Mouse (Mus musculus): ENCODE measurements around the gene Igf2bp1. TPM values are rescaled to one million over a fixed set of nuclear protein-coding genes. Genes with fewer than 3 reads are reported as not detected.
A peak's percentile ranks its signal among the peaks of the same experiment; 100 is the strongest.

Igf2bp1 gene
- polyA plus RNA-seq, 1 experiment from 2014 or later = 20.2 TPM

DNA sequence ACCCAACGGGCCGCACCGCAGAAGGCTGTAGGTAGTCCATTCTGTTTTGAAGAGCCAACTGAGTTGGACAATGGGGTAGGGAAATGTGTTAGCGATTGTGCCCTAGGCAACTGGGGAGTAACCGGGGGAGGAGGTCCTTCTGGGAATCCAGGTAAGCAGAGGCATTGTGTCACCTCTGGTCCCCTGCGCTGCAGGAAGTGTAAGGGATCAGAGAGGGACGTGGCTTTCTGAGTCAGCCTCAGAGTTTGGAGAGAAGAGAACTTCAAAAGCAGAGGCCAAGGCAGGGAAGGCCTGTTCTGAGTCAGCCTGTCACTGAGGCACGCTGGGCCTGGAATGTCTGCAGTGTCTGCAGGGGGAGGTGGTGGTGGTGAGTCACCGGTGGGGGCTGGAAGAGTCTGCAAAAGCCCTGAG is 12.2 kb upstream of the Igf2bp1 start:
- H3K27me3 ChIP-seq (replicated peaks; ENCODE audit: control insufficient read depth, insufficient read depth, low read length) = no peaks in the 10 kb centered on the region
- WGBS = 13% methylated on average over 9 of the region's 9 CpGs
- H3K4me3 ChIP-seq (replicated peaks; ENCODE audit: low read length) = no peak overlapping the region
- no peak for ATAC-seq
- no peaks in the 10 kb centered on the region for H3K4me1 ChIP-seq (replicated peaks; ENCODE audit: control insufficient read depth, insufficient read depth, low read length)
- no peaks in the 10 kb centered on the region for H3K9me3 ChIP-seq (ENCODE audit: control insufficient read depth, low read length)
- no peak overlapping the region for H3K27ac ChIP-seq (ENCODE audit: low read length)
- H3K36me3 ChIP-seq (ENCODE audit: control insufficient read depth, insufficient read depth) = no peaks in the 10 kb centered on the region
- no peak overlapping the region for H3K9ac ChIP-seq (replicated peaks; ENCODE audit: low read depth, low read length)
- no peak overlapping the region for H3K4me2 ChIP-seq (ENCODE audit: low read length)

DNA sequence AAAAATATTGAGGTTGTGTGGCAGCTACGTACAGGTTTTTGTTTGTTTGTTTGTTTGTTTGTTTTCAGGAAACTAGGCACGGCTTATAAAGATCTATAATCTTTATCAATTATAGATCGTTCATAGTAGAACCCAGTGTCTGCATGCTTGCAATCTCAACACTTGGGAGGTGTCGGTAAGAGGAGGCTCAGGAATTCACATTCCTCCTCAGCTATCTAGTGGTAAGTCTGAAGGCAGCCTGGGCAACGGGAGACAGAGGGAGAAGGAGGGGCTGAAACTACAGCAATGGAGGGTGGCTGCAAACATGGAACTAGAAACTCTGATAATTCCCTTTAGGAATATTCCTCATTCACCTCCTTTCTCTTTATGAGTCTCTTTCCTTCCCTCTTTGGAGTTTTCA is 9.7 kb upstream of the Igf2bp1 start:
- Histone ChIP-seq H3K36me3 (ENCODE audit: control insufficient read depth, insufficient read depth) (no peaks in the 10 kb centered on the region), H3K9ac (replicated peaks; ENCODE audit: low read depth, low read length) (no peak overlapping the region), H3K9me3 (ENCODE audit: control insufficient read depth, low read length) (no peaks in the 10 kb centered on the region), H3K4me1 (replicated peaks; ENCODE audit: control insufficient read depth, insufficient read depth, low read length) (no peaks in the 10 kb centered on the region), H3K27me3 (replicated peaks; ENCODE audit: control insufficient read depth, insufficient read depth, low read length) (0 out of 2 replicates have a peak, but pooled peaks cover 2% of the 10 kb centered on the region), H3K4me2 (ENCODE audit: low read length) (no peak overlapping the region), H3K27ac (ENCODE audit: low read length) (no peak overlapping the region), H3K4me3 (replicated peaks; ENCODE audit: low read length) (no peak overlapping the region)
- 50% methylated on average over 5 of the region's 5 CpGs for WGBS
- ATAC-seq = no peak

DNA sequence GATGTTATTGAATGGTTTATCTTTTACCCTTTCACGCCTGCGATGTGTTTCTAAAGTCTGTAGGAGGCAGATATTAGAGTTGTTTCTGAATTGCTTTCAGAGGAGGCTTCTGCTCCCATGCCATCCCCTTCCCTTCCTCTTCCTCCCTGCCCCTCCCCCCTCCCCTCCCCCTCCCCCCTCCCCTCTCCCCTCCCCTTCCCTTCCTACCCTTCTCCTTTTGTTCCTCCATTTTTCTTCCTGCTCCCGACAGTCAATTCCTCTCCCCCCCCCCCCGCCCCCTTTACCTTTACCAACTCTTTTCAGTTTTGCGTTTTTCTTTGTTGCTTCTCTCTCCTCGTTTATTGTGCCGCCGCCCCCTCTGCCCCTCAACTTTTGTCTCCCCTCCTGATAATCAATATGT is 6.2 kb upstream of the Igf2bp1 start:
- Histone ChIP-seq H3K4me1 (replicated peaks; ENCODE audit: control insufficient read depth, insufficient read depth, low read length) (no peaks in the 10 kb centered on the region; the same call in 1 of the 2 replicates), H3K4me2 (ENCODE audit: low read length) (no peak overlapping the region), H3K4me3 (replicated peaks; ENCODE audit: low read length) (no peak overlapping the region), H3K27me3 (replicated peaks; ENCODE audit: control insufficient read depth, insufficient read depth, low read length) (0 out of 2 replicates have a peak, but pooled peaks cover 5% of the 10 kb centered on the region), H3K9me3 (ENCODE audit: control insufficient read depth, low read length) (no peaks in the 10 kb centered on the region), H3K36me3 (ENCODE audit: control insufficient read depth, insufficient read depth) (no peaks in the 10 kb centered on the region), H3K9ac (replicated peaks; ENCODE audit: low read depth, low read length) (no peak overlapping the region), H3K27ac (ENCODE audit: low read length) (no peak overlapping the region)
- no peak for ATAC-seq
- WGBS = 8% methylated on average over 6 of the region's 8 CpGs

DNA sequence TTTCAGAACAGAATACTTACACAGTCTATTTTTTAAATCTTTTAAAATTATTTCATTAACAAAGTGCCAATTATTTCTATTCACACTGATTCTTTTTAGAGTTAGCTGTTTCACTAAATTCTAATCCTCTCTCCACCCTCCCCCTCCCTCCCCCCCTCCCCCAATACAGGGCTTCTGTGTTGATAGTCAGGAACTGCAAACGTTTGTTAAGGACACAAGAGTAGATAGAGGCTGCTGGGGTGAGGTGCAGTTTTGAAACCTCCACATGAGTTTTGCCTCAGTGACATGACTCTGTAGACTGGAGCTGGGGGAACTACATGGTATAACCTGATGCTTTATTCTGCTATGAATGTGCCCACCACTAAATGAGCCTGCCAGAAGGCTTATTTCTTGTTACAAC is 3.1 kb upstream of the Igf2bp1 start:
- H3K4me2 ChIP-seq (ENCODE audit: low read length) = no peak overlapping the region
- H3K27me3 ChIP-seq (replicated peaks; ENCODE audit: control insufficient read depth, insufficient read depth, low read length) = 0 out of 2 replicates have a peak, but pooled peaks cover 5% of the 10 kb centered on the region
- WGBS = 0% methylated on average over 1 of the region's 1 CpGs
- no peak overlapping the region for H3K9ac ChIP-seq (replicated peaks; ENCODE audit: low read depth, low read length)
- H3K4me3 ChIP-seq (replicated peaks; ENCODE audit: low read length) = no peak overlapping the region
- ATAC-seq = no peak
- no peaks in the 10 kb centered on the region for H3K9me3 ChIP-seq (ENCODE audit: control insufficient read depth, low read length)
- H3K4me1 ChIP-seq (replicated peaks; ENCODE audit: control insufficient read depth, insufficient read depth, low read length) = peaks cover 2% of the 10 kb centered on the region; the same call in 1 of the 2 replicates
- no peak overlapping the region for H3K27ac ChIP-seq (ENCODE audit: low read length)
- H3K36me3 ChIP-seq (ENCODE audit: control insufficient read depth, insufficient read depth) = no peaks in the 10 kb centered on the region

DNA sequence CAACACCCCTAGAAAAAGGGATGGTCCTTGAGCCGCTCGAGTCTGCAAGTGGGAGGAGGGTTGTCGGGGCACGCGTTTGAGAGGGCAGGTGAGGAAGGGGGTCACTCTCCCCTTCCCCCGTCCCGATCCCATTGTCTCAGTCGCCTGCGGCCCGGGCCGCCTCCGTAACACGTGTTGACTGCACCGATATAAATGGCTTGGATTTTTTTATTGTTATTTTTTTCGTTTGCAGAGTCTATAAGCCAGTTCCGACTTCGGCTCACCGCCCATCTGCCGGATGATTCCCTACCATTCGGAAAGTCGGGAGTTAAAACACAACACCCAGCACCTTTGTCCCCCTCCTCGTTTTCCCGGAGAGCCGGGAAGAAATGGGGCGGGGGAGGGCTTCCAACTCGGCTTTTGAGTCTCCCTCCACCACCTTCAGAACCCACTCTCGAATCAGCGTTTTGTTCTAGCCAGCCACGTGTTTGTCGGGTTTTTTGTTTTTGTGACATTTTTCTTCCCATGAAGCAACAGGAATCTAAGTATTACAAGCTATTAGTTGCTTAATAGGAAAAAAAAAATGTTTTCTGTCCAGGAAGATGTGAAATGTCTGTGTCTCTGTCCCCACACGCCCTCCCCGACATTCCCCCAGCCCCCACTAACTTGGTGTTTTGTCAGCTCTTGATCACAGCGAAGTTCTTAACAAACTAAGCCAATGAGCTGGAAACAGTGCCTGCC is 1.9 kb upstream of the Igf2bp1 start:
- Histone ChIP-seq H3K4me2 (ENCODE audit: low read length) (peak overlapping the region; percentile 74), H3K4me1 (replicated peaks; ENCODE audit: control insufficient read depth, insufficient read depth, low read length) (peaks cover 11% of the 10 kb centered on the region), H3K27ac (ENCODE audit: low read length) (peak overlapping the region; percentile 94), H3K27me3 (replicated peaks; ENCODE audit: control insufficient read depth, insufficient read depth, low read length) (0 out of 2 replicates have a peak, but pooled peaks cover 5% of the 10 kb centered on the region), H3K9me3 (ENCODE audit: control insufficient read depth, low read length) (no peaks in the 10 kb centered on the region), H3K4me3 (replicated peaks; ENCODE audit: low read length) (peak overlapping the region; percentile 81), H3K36me3 (ENCODE audit: control insufficient read depth, insufficient read depth) (no peaks in the 10 kb centered on the region), H3K9ac (replicated peaks; ENCODE audit: low read depth, low read length) (peak overlapping the region; percentile 76)
- WGBS = under 1% methylated on average over 33 of the region's 33 CpGs
- ATAC-seq = peak; percentile 19

DNA sequence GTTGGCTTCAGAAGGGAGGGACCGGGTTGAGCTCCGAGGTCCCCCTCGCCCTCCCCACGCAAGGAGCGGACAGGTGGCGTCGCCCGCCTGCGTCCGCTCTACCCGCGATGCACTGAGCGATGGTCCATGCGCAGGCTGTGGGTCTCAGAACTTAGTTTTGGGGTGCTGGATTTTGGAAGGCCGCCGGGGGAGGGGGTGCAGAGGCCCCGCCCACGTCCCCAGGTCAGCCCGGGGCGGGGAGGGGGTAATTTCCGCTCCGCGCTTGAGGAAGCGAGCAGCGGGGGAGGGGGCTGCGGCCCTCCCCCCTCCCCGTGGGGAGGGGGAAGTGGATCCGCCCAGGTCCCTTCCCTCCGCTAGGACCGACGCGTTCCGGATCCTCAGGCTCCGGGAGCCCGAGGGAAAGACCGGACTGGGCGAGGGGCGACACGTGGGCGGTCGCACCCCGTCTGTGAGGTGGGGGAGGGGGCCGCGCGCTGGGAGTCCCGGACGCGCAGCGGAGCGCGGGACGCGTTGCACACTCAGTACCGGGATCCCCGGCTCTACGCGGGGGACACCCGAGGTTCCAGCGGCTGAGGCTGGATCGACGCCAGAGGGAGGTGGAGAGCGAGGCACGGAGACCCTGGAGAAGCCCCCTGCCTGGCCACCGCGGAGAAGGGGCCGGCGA is 1.2 kb upstream of the Igf2bp1 start:
- no peaks in the 10 kb centered on the region for H3K36me3 ChIP-seq (ENCODE audit: control insufficient read depth, insufficient read depth)
- H3K9me3 ChIP-seq (ENCODE audit: control insufficient read depth, low read length) = no peaks in the 10 kb centered on the region
- peak overlapping the region; percentile 74 for H3K4me2 ChIP-seq (ENCODE audit: low read length)
- WGBS = 0% methylated on average over 62 of the region's 67 CpGs
- peak overlapping the region; percentile 81 for H3K4me3 ChIP-seq (replicated peaks; ENCODE audit: low read length)
- ATAC-seq = peak; percentile 75
- peaks cover 18% of the 10 kb centered on the region for H3K4me1 ChIP-seq (replicated peaks; ENCODE audit: control insufficient read depth, insufficient read depth, low read length)
- H3K27ac ChIP-seq (ENCODE audit: low read length) = peak overlapping the region; percentile 94
- H3K9ac ChIP-seq (replicated peaks; ENCODE audit: low read depth, low read length) = peak overlapping the region; percentile 76
- 0 out of 2 replicates have a peak, but pooled peaks cover 5% of the 10 kb centered on the region for H3K27me3 ChIP-seq (replicated peaks; ENCODE audit: control insufficient read depth, insufficient read depth, low read length)

DNA sequence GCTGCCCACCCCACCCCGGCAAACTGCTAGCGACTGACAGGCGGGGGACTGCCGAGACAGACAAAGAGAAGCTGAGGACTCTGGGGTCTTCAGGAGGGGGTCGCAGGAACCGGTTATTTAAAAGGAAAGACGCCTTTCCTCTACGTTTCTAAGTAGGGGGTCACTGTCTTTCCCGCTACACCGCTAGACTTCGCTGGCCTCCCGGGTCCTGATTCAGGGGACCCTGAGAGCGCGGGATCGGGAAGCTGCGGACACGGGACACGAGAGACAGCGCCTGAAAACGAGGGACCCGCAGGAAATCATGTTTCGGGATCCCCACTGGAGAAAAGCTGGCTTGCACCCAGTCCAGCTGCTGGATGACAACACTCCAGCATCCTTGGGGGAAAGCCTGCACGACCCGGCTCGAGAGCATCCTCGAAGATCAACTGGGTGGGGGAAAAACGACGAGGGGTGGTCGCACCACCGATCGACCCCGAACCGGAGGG is 669 bp upstream of the Igf2bp1 start:
- WGBS = 0% methylated on average over 33 of the region's 33 CpGs
- H3K27me3 ChIP-seq (replicated peaks; ENCODE audit: control insufficient read depth, insufficient read depth, low read length) = 0 out of 2 replicates have a peak, but pooled peaks cover 5% of the 10 kb centered on the region
- H3K27ac ChIP-seq (ENCODE audit: low read length) = peak overlapping the region; percentile 94
- no peaks in the 10 kb centered on the region for H3K9me3 ChIP-seq (ENCODE audit: control insufficient read depth, low read length)
- peak overlapping the region; percentile 81 for H3K4me3 ChIP-seq (replicated peaks; ENCODE audit: low read length)
- peak overlapping the region; percentile 74 for H3K4me2 ChIP-seq (ENCODE audit: low read length)
- no peaks in the 10 kb centered on the region for H3K36me3 ChIP-seq (ENCODE audit: control insufficient read depth, insufficient read depth)
- peak; percentile 40 for ATAC-seq
- peak overlapping the region; percentile 76 for H3K9ac ChIP-seq (replicated peaks; ENCODE audit: low read depth, low read length)
- peaks cover 23% of the 10 kb centered on the region for H3K4me1 ChIP-seq (replicated peaks; ENCODE audit: control insufficient read depth, insufficient read depth, low read length)

DNA sequence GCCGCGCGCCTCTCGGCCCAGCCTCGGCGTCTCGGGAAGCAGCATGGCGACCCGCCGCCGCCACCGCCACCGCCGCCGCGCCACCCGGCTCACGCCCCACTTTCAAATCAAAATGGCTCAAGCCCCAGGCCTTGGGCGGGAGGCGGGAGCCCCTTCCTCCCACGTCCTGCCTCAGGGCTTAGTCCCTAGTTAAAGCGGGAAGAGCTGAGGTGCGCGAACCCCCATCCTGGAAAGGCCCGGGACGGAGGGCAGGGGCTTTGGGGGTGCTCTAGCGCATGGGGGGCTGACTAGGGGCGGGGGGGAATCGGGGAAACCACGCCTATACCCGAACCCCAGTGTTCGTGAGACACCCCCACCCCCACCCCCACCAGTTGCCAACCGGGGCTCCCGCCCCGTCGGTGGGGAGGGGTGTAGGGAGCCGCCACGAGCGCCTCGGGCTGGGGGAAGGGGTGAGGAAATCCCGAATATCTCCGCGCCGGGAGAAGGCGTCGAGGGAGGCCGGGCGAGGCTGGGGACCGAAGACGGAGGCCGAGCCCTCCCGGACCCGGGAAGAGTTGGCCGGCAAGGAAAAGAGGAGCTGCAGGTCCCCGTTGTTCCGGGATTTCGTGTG is 842 bp downstream of the Igf2bp1 start:
- Histone ChIP-seq H3K9ac (replicated peaks; ENCODE audit: low read depth, low read length) (peak overlapping the region; percentile 76), H3K27me3 (replicated peaks; ENCODE audit: control insufficient read depth, insufficient read depth, low read length) (0 out of 2 replicates have a peak, but pooled peaks cover 3% of the 10 kb centered on the region), H3K9me3 (ENCODE audit: control insufficient read depth, low read length) (no peaks in the 10 kb centered on the region), H3K36me3 (ENCODE audit: control insufficient read depth, insufficient read depth) (no peaks in the 10 kb centered on the region), H3K4me1 (replicated peaks; ENCODE audit: control insufficient read depth, insufficient read depth, low read length) (peaks cover 26% of the 10 kb centered on the region), H3K4me3 (replicated peaks; ENCODE audit: low read length) (peak overlapping the region; percentile 81), H3K4me2 (ENCODE audit: low read length) (peak overlapping the region; percentile 74), H3K27ac (ENCODE audit: low read length) (peak overlapping the region; percentile 94)
- ATAC-seq = peak; percentile 15; the same call in 1 of the 2 replicates
- under 1% methylated on average over 54 of the region's 57 CpGs for WGBS
